Mouse (Mus musculus) kidney, embryonic 16.5 days (tissue): ENCODE measurements at regions not wholly inside any gene's neighbourhood (a gene's known extent, or its start where the extent isn't known, plus 50 kb on each side); places are given as distances from the start of the nearest gene placed in this dataset.
"Not testable (repeated sequence)": the region's sequence is repeated elsewhere in the genome, so short reads cannot be mapped to it uniquely, and the experiment has no call there.

Experiments
- ATAC-seq: fragments of 200-750 bp; cut with Nextera tagmentation; 2 replicates; pipeline ENCODE4 v1.8.0; 2017; ENCODE audit warnings: moderate TSS enrichment; ENCODE audit not compliant: low FRiP score, low TSS enrichment
- H3K27ac ChIP-seq: fragments of 300-500 bp; sonication (generic); 2 replicates; pipeline ENCODE4 v1.5.1; 2014; ENCODE audit warnings: low read length
- H3K27me3 ChIP-seq: fragments of 300-500 bp; sonication (generic); 2 replicates; pipeline ENCODE4 v1.6.1; 2014; ENCODE audit warnings: low read length, control low read depth, mixed read lengths; ENCODE audit not compliant: insufficient read depth
- H3K36me3 ChIP-seq: fragments of 300-500 bp; sonication (generic); 2 replicates; pipeline ENCODE4 v1.6.1; 2014; ENCODE audit warnings: low read length, control low read depth, mixed read lengths; ENCODE audit not compliant: insufficient read depth
- H3K4me1 ChIP-seq: fragments of 300-500 bp; sonication (generic); 2 replicates; pipeline ENCODE4 v1.6.1; 2014; ENCODE audit warnings: low read length, control low read depth, mixed read lengths; ENCODE audit not compliant: insufficient read depth
- H3K4me2 ChIP-seq: fragments of 300-500 bp; sonication (generic); replicated peaks from 2 replicates; pipeline ENCODE4 v1.6.1; 2014; ENCODE audit warnings: low read depth, low read length
- H3K4me3 ChIP-seq: fragments of 300-500 bp; sonication (generic); 2 replicates; pipeline ENCODE4 v1.5.1; 2014; ENCODE audit warnings: mild to moderate bottlenecking, low read length
- H3K9ac ChIP-seq: fragments of 300-500 bp; sonication (generic); replicated peaks from 2 replicates; pipeline ENCODE4 v1.6.1; 2014; ENCODE audit warnings: low read length
- H3K9me3 ChIP-seq: fragments of 300-500 bp; sonication (generic); 2 replicates; pipeline ENCODE4 v1.6.1; 2016; ENCODE audit warnings: low read length, control low read depth
- WGBS: fragments of 180-500 bp; shearing (Covaris S2); extraction: QIAGEN DNeasy Blood & Tissue Kit; methylation state at CpG from one replicate; pipeline ENCODE4 v1.1.7; 2014; 5-methylcytosine and 5-hydroxymethylcytosine counted together

- Histone ChIP-seq H3K36me3 (no peaks in the 10 kb centered on the region), H3K4me1 (no peaks in the 10 kb centered on the region), H3K9me3 (peaks cover 3% of the 10 kb centered on the region; the same call in 1 of the 2 replicates), H3K27ac (no peak overlapping the region), H3K9ac (no peak overlapping the region), H3K4me2 (no peak overlapping the region), H3K4me3 (no peak overlapping the region), H3K27me3 (no peaks in the 10 kb centered on the region)
- ATAC-seq: no peak
- WGBS: 59% methylated on average over 4 of the region's 4 CpGs
Measured at GRCm38 (mm10) chr3:31508471-31508870, 198.3 kb upstream of the Slc7a14 start.

GRCm38 (mm10) chr3:31499201-31499968 lies 189.2 kb upstream of the Slc7a14 start:
- no peaks in the 10 kb centered on the region for H3K36me3 ChIP-seq
- peaks cover 9% of the 10 kb centered on the region for H3K9me3 ChIP-seq
- H3K9ac ChIP-seq: no peak overlapping the region
- no peak overlapping the region for H3K4me3 ChIP-seq
- ATAC-seq: no peak
- H3K27ac ChIP-seq: no peak overlapping the region
- no peak overlapping the region for H3K4me2 ChIP-seq
- 79% methylated on average over 10 of the region's 10 CpGs for WGBS
- no peaks in the 10 kb centered on the region for H3K27me3 ChIP-seq
- no peaks in the 10 kb centered on the region for H3K4me1 ChIP-seq

- peaks cover 9% of the 10 kb centered on the region for H3K9me3 ChIP-seq
- H3K4me3 ChIP-seq: no peak overlapping the region
- H3K4me1 ChIP-seq: no peaks in the 10 kb centered on the region
- H3K27me3 ChIP-seq: no peaks in the 10 kb centered on the region
- no peaks in the 10 kb centered on the region for H3K36me3 ChIP-seq
- ATAC-seq: no peak
- no peak overlapping the region for H3K4me2 ChIP-seq
- 89% methylated on average over 1 of the region's 1 CpGs for WGBS
- no peak overlapping the region for H3K27ac ChIP-seq
- H3K9ac ChIP-seq: no peak overlapping the region
Measured at GRCm38 (mm10) chr3:31495287-31495686, 185.1 kb upstream of the Slc7a14 start.

GRCm38 (mm10) chr3:31494706-31495105 lies 184.5 kb upstream of the Slc7a14 start:
- Histone ChIP-seq H3K27ac (no peak overlapping the region), H3K9ac (no peak overlapping the region), H3K36me3 (no peaks in the 10 kb centered on the region), H3K9me3 (peaks cover 9% of the 10 kb centered on the region), H3K27me3 (no peaks in the 10 kb centered on the region), H3K4me3 (no peak overlapping the region), H3K4me2 (no peak overlapping the region), H3K4me1 (no peaks in the 10 kb centered on the region)
- no peak for ATAC-seq
- 70% methylated on average over 1 of the region's 1 CpGs for WGBS

- H3K9me3 ChIP-seq, H3K27ac ChIP-seq, ATAC-seq, H3K27me3 ChIP-seq, H3K9ac ChIP-seq, H3K4me2 ChIP-seq, H3K4me1 ChIP-seq, H3K4me3 ChIP-seq, H3K36me3 ChIP-seq: not testable (repeated sequence)
- whole genome bisulfite sequencing: 84% methylated on average over 1 of the region's 1 CpGs
Measured at GRCm38 (mm10) chr3:31491736-31492135, 181.6 kb upstream of the Slc7a14 start.

- Histone ChIP-seq H3K4me2 (no peak overlapping the region), H3K36me3 (no peaks in the 10 kb centered on the region), H3K9ac (no peak overlapping the region), H3K27me3 (no peaks in the 10 kb centered on the region), H3K9me3 (no peaks in the 10 kb centered on the region), H3K27ac (no peak overlapping the region), H3K4me1 (no peaks in the 10 kb centered on the region), H3K4me3 (no peak overlapping the region)
- WGBS: 85% methylated on average over 6 of the region's 6 CpGs
- no peak for ATAC-seq
Measured at GRCm38 (mm10) chr3:31487596-31487995, 177.4 kb upstream of the Slc7a14 start.

GRCm38 (mm10) chr3:31481964-31482363 lies 171.8 kb upstream of the Slc7a14 start:
- Histone ChIP-seq H3K9ac (no peak overlapping the region), H3K27ac (no peak overlapping the region), H3K4me3 (no peak overlapping the region), H3K4me1 (no peaks in the 10 kb centered on the region), H3K9me3 (no peaks in the 10 kb centered on the region), H3K27me3 (no peaks in the 10 kb centered on the region), H3K36me3 (no peaks in the 10 kb centered on the region), H3K4me2 (no peak overlapping the region)
- WGBS: 68% methylated on average over 3 of the region's 3 CpGs
- ATAC-seq: no peak

- ATAC-seq: no peak
- Histone ChIP-seq H3K9ac (no peak overlapping the region), H3K4me2 (no peak overlapping the region), H3K27ac (no peak overlapping the region), H3K4me3 (no peak overlapping the region), H3K9me3 (no peaks in the 10 kb centered on the region), H3K4me1 (no peaks in the 10 kb centered on the region), H3K36me3 (no peaks in the 10 kb centered on the region), H3K27me3 (no peaks in the 10 kb centered on the region)
- 13% methylated on average over 1 of the region's 1 CpGs for WGBS
Measured at GRCm38 (mm10) chr3:31467882-31468281, 157.7 kb upstream of the Slc7a14 start.

GRCm38 (mm10) chr3:31464260-31464659 lies 154.1 kb upstream of the Slc7a14 start:
- no peak for ATAC-seq
- no peak overlapping the region for H3K9ac ChIP-seq
- no peaks in the 10 kb centered on the region for H3K27me3 ChIP-seq
- H3K4me1 ChIP-seq: no peaks in the 10 kb centered on the region
- H3K27ac ChIP-seq: no peak overlapping the region
- H3K4me3 ChIP-seq: no peak overlapping the region
- H3K4me2 ChIP-seq: no peak overlapping the region
- 66% methylated on average over 4 of the region's 4 CpGs for WGBS
- no peaks in the 10 kb centered on the region for H3K9me3 ChIP-seq
- H3K36me3 ChIP-seq: no peaks in the 10 kb centered on the region

GRCm38 (mm10) chr3:31459456-31459855 lies 149.3 kb upstream of the Slc7a14 start:
- peaks cover 6% of the 10 kb centered on the region for H3K9me3 ChIP-seq
- no peak overlapping the region for H3K9ac ChIP-seq
- no peaks in the 10 kb centered on the region for H3K27me3 ChIP-seq
- H3K4me1 ChIP-seq: no peaks in the 10 kb centered on the region
- ATAC-seq: no peak
- no peak overlapping the region for H3K4me2 ChIP-seq
- H3K27ac ChIP-seq: no peak overlapping the region
- no peaks in the 10 kb centered on the region for H3K36me3 ChIP-seq
- H3K4me3 ChIP-seq: no peak overlapping the region
- 44% methylated on average over 5 of the region's 5 CpGs for WGBS
